Mouse (Mus musculus) left cerebral cortex, postnatal 36 days (tissue): Measurements from ENCODE around the gene Tmem97. TPM values are rescaled to one million over a fixed set of nuclear protein-coding genes. Genes with fewer than 3 reads are reported as not detected.
A peak's percentile ranks its signal among the peaks of the same experiment; 100 is the strongest.
"Not testable (repeated sequence)": the region's sequence is repeated elsewhere in the genome, so short reads cannot be mapped to it uniquely, and the experiment has no call there.

ENCODE experiments used
- DNase-seq, 2 experiments: peaks; one replicate each; pipeline ENCODE4 v3.0.0; 2021 to 2022; ENCODE audit warnings: low spot score in 2 of 2, mixed read lengths in 1 of 2
- intact Hi-C: fragments of 180-260 bp; cut with DNase I; formaldehyde crosslinking; loops from one replicate; pipeline ENCODE4 v1.15.1; 2025
- total RNA-seq, 2 experiments: library from RNA; stranded (reverse); gene quantifications; 2 replicates each; pipeline ENCODE4 v1.2.3; 2021

Gene Tmem97
- 10 to 100 TPM; 17.0 to 25.7 TPM for total RNA-seq

GRCm38 (mm10) chr11:78550168-78551058 is at the start of gene Tmem97:
Gene Tmem97, minus strand, starts transcription at chr11:78550777.
- DNase-seq, result peak; percentile 92 to 95
- intact Hi-C loops, result loop anchor here (1.0 to 5.0 kb wide), 2 partner anchors 14 to 277 kb away; partner anchors contain the start of genes Ift20, Lyrm9 and Tnfaip1

GRCm38 (mm10) chr11:78600051-78600450 is 49.5 kb upstream of the Tmem97 start:
- intact Hi-C loops, result no loop called here

DNA sequence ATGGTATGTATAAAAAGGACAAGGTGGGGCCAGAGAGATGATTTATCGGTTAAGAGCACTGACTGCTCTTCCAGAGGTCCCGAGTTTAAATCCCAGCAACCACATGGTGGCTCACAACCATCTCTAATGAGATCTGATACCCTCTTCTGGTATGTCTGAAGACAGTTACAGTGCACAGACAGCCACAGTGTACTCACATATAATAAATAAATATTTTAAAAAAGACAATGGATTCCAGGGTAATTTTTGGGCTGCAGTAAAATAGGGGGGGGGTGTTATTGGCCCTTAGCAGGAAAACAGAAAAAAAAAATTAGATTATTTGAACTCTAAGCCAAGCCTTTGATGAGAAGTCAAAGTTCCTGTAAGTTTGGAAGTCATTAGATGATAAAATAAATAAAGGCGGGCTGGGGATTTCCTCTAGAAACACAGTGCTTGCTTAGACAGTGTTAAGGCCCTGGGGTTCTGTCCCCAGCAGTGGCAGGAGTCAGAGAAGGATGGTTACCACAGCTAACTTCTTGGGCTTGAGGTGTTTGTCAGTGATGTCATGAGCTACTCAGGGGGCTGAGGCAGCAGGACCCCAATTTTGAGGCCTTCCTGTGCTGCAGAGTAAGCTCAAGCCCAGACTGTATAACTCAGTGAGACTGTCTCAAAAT is 48.3 kb upstream of the Tmem97 start:
- DNase-seq, result no peak
- intact Hi-C loops, result loop anchor here (5.0 kb wide), 1 partner anchor 228 kb away; the partner anchor contains the start of gene Lyrm9

More at GRCm38 (mm10) chr11:78600051-78600450, 49.5 kb upstream of the Tmem97 start:
- no peak for DNase-seq

DNA sequence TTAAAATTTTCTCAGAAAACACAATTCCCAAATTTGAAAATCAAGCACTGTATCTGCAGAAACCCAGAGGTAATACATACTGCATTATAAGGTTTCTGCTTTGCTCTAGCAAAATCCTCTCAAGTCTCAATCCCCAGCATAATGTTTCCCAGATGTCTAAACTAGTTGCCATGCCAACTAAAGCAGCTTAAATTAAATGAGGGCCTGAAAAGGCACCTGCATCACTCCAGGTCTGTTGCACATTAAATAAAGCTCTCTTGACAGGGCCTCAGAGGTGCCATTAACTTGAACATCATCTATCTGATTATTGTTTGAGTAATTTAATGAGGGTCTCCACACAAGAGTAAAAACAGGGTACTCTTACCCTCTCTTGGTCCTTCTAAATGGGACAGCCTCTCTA is 46.2 kb upstream of the Tmem97 start:
- no peak for DNase-seq

GRCm38 (mm10) chr11:78595773-78596172 is 45.2 kb upstream of the Tmem97 start:
- DNase-seq, result no peak
- intact Hi-C loops, result loop anchor here (5.0 kb wide), 1 partner anchor 232 kb away; the partner anchor contains the start of gene Lyrm9

More for the DNA sequence above, 46.2 kb upstream of the Tmem97 start:
- intact Hi-C loops, result loop anchor here (5.0 kb wide), 1 partner anchor 231 kb away; the partner anchor contains the start of gene Lyrm9

- intact Hi-C loops, result no loop called here
- DNase-seq, result no peak
Observed at GRCm38 (mm10) chr11:78594271-78594964, 43.8 kb upstream of the Tmem97 start.

GRCm38 (mm10) chr11:78587677-78588076 is 37.1 kb upstream of the Tmem97 start:
- DNase-seq, intact Hi-C loops: not testable (repeated sequence)

DNA sequence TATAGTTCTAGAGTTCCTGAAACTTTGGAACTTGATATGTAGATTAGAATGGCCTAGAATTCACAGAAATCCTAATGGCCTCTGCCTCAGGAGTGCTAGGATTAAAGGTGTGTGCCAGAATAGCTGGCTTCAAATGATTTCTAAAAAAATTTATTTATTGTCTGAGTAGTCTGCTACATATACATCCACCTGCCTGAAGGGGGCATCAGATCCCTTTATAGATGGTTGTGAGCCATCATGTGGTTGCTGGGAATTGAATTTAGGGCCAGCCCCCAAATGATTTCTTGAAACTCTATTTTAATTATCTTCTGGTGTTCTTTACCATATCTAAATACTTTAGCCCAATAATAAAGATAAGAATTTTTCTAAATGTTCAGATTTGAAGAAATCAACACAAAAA is 35.5 kb upstream of the Tmem97 start:
- DNase-seq, result no peak
- intact Hi-C loops, result no loop called here

GRCm38 (mm10) chr11:78582848-78583247 is 32.3 kb upstream of the Tmem97 start:
- intact Hi-C loops, result no loop called here
- DNase-seq, result no peak

DNA sequence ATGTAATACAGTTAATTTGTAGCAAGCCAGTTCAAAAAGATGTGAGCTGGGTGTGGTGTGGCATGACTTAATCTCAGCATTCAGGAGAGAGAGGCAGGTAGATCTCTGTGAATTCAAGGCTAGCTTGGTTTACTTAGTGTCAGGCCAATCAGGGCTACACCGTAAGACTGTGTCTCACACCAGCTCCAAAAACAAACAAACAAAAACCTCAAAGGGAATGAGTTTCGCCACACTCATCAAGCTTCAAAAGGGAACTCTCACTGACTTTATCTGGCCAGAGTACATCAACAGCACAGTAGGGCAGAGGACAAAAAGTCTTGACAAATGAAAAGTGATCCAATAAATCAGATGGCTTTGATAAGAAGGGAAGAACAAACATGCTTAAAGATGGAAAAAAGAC is 24.4 kb upstream of the Tmem97 start:
- DNase-seq, result no peak
- intact Hi-C loops, result no loop called here

- no peak for DNase-seq
Observed at GRCm38 (mm10) chr11:78574536-78574935, 24.0 kb upstream of the Tmem97 start.

GRCm38 (mm10) chr11:78574031-78574430 is 23.5 kb upstream of the Tmem97 start:
- intact Hi-C loops, result not testable (repeated sequence)

More at GRCm38 (mm10) chr11:78574536-78574935, 24.0 kb upstream of the Tmem97 start:
- intact Hi-C loops, result no loop called here

DNA sequence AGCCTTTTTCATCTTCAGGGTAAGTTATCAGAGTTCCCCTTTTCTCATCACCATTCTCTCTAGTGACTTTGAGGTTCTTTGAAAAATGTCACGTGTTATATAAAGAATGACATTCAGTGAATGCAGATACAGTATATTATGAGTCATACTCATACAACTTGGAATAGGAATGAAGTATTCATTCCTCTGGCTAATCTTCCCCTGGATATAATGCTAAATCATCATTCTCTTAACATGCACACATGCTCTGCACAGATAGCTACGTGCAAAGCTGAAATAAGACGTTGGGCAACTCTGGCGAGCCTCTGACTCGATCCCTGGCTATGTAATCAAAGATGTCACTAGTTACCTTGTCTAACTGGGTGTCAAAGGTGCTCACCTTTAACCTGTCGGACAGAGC is 21.3 kb upstream of the Tmem97 start:
- intact Hi-C loops, result no loop called here
- no peak for DNase-seq

More at GRCm38 (mm10) chr11:78574031-78574430, 23.5 kb upstream of the Tmem97 start:
- not testable (repeated sequence) for DNase-seq

- intact Hi-C loops, result no loop called here
- peak in 1 of 2 experiments; percentile 47 for DNase-seq
Observed at GRCm38 (mm10) chr11:78571441-78571840, 20.9 kb upstream of the Tmem97 start.

DNA sequence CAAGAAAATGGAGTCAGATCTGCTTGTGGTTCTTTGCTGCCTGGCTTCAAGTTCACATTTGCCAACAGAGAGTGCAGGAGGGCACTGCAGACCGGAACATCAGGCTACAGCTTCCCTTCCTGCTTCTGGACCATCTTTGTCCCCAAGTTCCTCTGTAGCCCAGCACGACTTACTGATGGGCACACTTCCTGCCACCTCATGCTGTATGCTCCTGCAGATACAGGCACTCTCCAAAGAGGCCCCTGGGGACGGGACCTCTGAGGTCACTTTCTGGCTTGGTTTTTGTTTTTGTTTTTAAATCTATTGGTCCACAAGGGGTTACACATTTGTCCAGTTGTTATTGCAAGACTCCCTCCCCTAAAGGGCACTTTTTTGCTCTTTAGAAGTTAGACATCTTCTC is 19.2 kb upstream of the Tmem97 start:
- intact Hi-C loops, result no loop called here
- no peak for DNase-seq

- intact Hi-C loops, result no loop called here
- DNase-seq, result no peak
Observed at GRCm38 (mm10) chr11:78568827-78569226, 18.2 kb upstream of the Tmem97 start.

GRCm38 (mm10) chr11:78567614-78568013 is 17.0 kb upstream of the Tmem97 start:
- intact Hi-C loops, result no loop called here
- no peak for DNase-seq

DNA sequence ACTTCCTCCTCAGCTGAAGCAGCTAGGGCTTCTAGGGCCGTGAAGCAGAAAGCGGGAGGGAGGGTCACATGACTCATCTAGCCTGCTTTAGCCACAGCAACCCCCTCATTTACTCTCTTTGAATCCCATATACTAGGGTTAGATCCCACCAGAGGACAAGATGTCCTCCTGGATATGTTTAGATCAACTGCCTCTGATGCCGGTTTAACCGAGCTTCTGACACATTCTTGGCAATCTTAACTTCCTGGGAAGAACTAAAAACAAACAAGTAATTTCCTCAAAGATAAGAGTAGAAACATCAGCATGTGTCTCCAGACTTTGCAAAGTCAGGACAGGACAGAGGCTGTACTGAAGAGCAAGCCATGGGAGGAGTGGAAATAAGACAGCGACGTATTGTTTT is 16.2 kb upstream of the Tmem97 start:
- no peak for DNase-seq
- intact Hi-C loops, result no loop called here

DNA sequence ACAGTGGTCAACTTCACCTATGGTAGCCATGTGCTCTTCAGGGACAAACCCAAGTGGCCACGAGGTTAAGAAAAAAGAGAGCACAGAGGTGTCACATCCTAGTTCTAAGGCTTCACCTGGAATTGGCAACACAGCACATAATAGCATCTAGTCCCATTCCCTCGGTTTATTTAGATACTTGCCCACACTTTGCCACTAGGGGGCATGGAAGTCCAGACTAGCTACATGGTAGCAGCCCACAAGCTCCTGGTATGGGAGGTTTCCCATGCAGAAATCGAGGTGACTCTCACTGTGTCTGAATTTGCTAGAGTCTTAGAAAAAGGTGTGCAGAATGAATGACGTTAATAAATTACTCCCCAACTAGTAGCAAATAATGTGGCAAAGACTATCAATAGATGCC is 9.9 kb upstream of the Tmem97 start:
- DNase-seq, result peak; percentile 53 to 62
- intact Hi-C loops, result no loop called here

GRCm38 (mm10) chr11:78557241-78557640 is 6.7 kb upstream of the Tmem97 start:
- no peak for DNase-seq
- intact Hi-C loops, result no loop called here
